Mouse (Mus musculus): ENCODE results near the gene Cdr2.
"Not testable (repeated sequence)": the region's sequence is repeated elsewhere in the genome, so short reads cannot be mapped to it uniquely, and the experiment has no call there.

The Cdr2 gene

DNA sequence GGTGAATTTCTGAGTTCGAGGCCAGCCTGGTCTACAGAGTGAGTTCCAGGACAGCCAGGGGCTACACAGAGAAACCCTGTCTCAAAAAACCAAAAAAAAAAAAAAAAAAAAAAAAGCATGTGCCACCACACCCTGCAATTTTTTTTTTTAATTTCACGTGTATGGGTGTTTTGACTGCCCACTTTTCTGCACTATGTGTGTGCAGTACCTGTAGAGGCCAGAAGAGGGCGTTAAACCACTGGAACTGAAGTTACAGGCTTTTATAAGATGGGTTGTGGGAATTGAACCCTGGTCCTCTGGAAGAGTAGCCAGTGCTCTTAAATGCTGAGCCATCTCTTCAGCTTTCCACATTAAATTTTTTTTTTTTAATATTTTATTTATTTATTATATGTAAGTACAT, 71.9 kb downstream of the Cdr2 start:
- not testable (repeated sequence) for DNase-seq (ENCODE audit: low spot score in 2 of 2)
